Mouse (Mus musculus) brain, adult 2 months (tissue): ENCODE data around the gene Pskh1.

Experiments
- DNase-seq: peaks from one replicate; pipeline ENCODE4 v3.0.0; 2011; ENCODE audit warnings: low read depth, low spot score

Pskh1 gene

GRCm38 (mm10) chr8:105900180-105900940, at the start of gene Pskh1:
Gene Pskh1 (plus strand): TSS chr8:105900441.
- peak; percentile 97 for DNase-seq

- no peak for DNase-seq
Measured at GRCm38 (mm10) chr8:105850611-105851010, 49.6 kb upstream of the Pskh1 start.

GRCm38 (mm10) chr8:105851651-105852143, 48.5 kb upstream of the Pskh1 start:
- peak; percentile 95 for DNase-seq

GRCm38 (mm10) chr8:105852146-105852729, 48.0 kb upstream of the Pskh1 start:
- DNase-seq: no peak

GRCm38 (mm10) chr8:105853178-105853577, 47.1 kb upstream of the Pskh1 start, which contains the start of gene Cenpt:
Gene Cenpt (minus strand): TSS chr8:105853278.
- DNase-seq: no peak

GRCm38 (mm10) chr8:105854303-105854702, 45.9 kb upstream of the Pskh1 start:
- DNase-seq: peak; percentile 12

GRCm38 (mm10) chr8:105854715-105855216, 45.5 kb upstream of the Pskh1 start, which contains the start of gene Thap11:
Gene Thap11 (plus strand): TSS chr8:105855132.
- peak; percentile 96 for DNase-seq

- peak; percentile 76 for DNase-seq
Measured at GRCm38 (mm10) chr8:105855248-105856167, 44.7 kb upstream of the Pskh1 start.

GRCm38 (mm10) chr8:105856168-105856835, 43.9 kb upstream of the Pskh1 start:
- no peak for DNase-seq

GRCm38 (mm10) chr8:105858495-105858894, 41.7 kb upstream of the Pskh1 start:
- no peak for DNase-seq

GRCm38 (mm10) chr8:105859314-105859713, 40.9 kb upstream of the Pskh1 start:
- DNase-seq: no peak

GRCm38 (mm10) chr8:105860143-105860981, 39.9 kb upstream of the Pskh1 start, which contains the start of gene Nutf2:
Gene Nutf2 (plus strand): TSS chr8:105860580.
- peak; percentile 99 for DNase-seq

GRCm38 (mm10) chr8:105861951-105862350, 38.3 kb upstream of the Pskh1 start:
- peak; percentile 39 for DNase-seq

GRCm38 (mm10) chr8:105866364-105867029, 33.7 kb upstream of the Pskh1 start:
- no peak for DNase-seq

- DNase-seq: peak; percentile 92
Measured at GRCm38 (mm10) chr8:105874301-105874700, 25.9 kb upstream of the Pskh1 start.

GRCm38 (mm10) chr8:105880754-105881520, 19.3 kb upstream of the Pskh1 start, which contains the start of gene Edc4:
Gene Edc4 (plus strand): TSS chr8:105880881.
- DNase-seq: peak; percentile 91

- DNase-seq: no peak
Measured at GRCm38 (mm10) chr8:105889756-105890465, 10.3 kb upstream of the Pskh1 start.

GRCm38 (mm10) chr8:105890870-105891269, 9.4 kb upstream of the Pskh1 start:
- peak; percentile 79 for DNase-seq
